Mouse (Mus musculus) heart, postnatal 0 days (tissue): ENCODE data around the gene Myzap.

Experiments
- CTCF ChIP-seq: IDR thresholded peaks from 2 replicates; pipeline ENCODE4 v1.5.1; 2016; ENCODE audit warnings: antibody characterized with exemption, control low read depth, low read depth
- EP300 ChIP-seq: IDR thresholded peaks from 2 replicates; pipeline ENCODE4 v1.6.1; 2016; ENCODE audit warnings: antibody characterized with exemption, low read depth

DNA sequence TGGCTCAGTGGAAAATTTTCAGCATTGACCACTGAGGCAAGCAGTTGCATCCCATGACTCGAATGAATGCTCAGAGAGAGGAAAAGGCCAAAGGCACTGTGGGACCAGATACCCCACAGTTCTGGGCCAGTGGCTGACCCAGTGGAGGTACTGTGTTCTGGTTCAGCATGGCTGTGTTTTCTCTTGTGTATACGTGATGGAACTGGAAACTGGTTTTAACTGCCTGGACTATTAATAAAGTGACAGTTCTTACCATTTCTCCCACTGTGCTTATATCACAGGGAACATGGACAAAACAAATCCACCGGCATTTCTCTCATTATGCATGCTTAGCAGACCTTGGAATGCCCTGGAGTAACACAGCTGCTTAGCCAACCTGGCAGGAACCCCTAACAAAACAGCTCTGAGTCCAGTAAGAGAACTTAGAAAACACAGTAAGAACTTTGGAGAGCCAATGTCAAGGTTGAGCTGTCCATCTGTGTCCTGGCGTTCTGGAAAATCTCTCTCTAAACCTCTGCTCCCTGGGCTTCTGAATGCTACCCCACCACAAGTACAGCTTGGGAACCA lies 48.3 kb upstream of the Myzap start:
- TF ChIP-seq CTCF (no peak), EP300 (no peak)
